Mouse (Mus musculus): ENCODE results near the gene Rtn4rl1. TPM values are rescaled to one million over a fixed set of nuclear protein-coding genes. Genes with fewer than 3 reads are reported as not detected.
"Not testable (repeated sequence)": the region's sequence is repeated elsewhere in the genome, so short reads cannot be mapped to it uniquely, and the experiment has no call there.

Rtn4rl1 gene
- polyA plus RNA-seq, 1 experiment from 2014 or later = 10.2 TPM

DNA sequence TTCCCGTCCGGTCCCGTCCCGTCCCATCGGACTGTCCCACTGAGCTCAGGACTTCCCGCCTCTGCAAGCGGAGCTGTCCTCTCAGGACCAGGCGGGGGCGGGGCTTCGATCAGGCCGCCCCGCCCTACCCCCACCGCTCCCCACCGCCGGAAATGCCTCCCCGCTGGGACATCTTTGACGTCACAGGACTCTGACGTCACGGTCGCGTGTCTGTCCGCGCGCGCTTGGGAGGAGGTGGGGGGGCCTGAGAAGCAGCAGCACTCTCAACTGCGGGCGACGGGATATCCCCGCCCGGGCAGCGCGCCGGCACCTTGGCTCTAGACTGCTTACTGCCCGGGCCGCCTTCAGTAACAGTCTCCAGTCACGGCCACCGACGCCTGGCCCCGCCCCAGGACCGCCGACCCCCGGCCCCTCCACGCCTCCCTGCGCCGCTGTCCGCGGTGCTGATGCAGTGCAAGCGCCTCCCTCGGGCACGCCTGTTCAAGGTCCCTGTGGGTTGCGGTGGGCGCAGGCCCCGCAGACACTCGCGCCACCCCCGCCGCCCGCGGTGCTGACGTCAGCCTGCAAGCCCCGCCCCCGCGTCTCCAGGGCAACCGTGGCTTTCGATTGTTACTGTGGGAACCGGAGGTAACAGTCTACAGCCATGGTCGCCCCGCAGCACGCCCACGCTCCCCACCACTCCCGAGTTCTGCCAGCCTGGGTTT, 20.3 kb upstream of the Rtn4rl1 start:
- under 1% methylated on average over 70 of the region's 71 CpGs for WGBS
- H3K4me2 ChIP-seq = peak overlapping the region; percentile 82
- no peaks in the 10 kb centered on the region for H3K9me3 ChIP-seq
- ATAC-seq (ENCODE audit: extremely low read depth, insufficient number of reproducible peaks, low FRiP score, low TSS enrichment) = peak; percentile 64; the same call in 1 of the 2 replicates
- peak overlapping the region; percentile 79 for H3K4me3 ChIP-seq
- peaks cover 72% of the 10 kb centered on the region for H3K27me3 ChIP-seq (replicated peaks)
- peaks cover 63% of the 10 kb centered on the region for H3K4me1 ChIP-seq
- no peak overlapping the region for H3K27ac ChIP-seq (replicated peaks)
- H3K36me3 ChIP-seq = peaks cover 19% of the 10 kb centered on the region
- peak overlapping the region; percentile 34 for H3K9ac ChIP-seq

DNA sequence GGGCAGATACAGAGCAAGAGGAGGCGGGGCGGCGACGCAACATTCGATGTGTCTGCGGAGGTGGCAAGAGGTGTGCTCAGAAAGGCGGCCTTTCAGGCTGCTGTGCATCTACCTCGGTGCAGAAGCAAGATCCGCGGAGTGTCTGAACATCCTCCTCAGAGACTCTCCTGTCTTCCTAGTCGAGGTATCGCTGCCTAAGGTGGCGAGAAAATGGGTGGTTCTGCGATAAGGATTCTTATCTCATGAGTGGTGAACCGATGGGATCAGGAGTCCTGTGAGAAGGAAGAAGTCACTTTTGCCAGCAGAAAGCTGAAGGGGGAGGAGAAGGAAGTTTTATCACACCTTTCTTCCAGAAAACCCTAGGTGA, 19.8 kb upstream of the Rtn4rl1 start:
- WGBS = 2% methylated on average over 15 of the region's 15 CpGs
- H3K27me3 ChIP-seq (replicated peaks) = peaks cover 66% of the 10 kb centered on the region
- peak overlapping the region; percentile 34; the same call in 1 of the 2 replicates for H3K9ac ChIP-seq
- peak overlapping the region; percentile 79 for H3K4me3 ChIP-seq
- H3K4me1 ChIP-seq = peaks cover 58% of the 10 kb centered on the region
- H3K27ac ChIP-seq (replicated peaks) = no peak overlapping the region
- peak overlapping the region; percentile 82 for H3K4me2 ChIP-seq
- no peak for ATAC-seq (ENCODE audit: extremely low read depth, insufficient number of reproducible peaks, low FRiP score, low TSS enrichment)
- peaks cover 19% of the 10 kb centered on the region for H3K36me3 ChIP-seq
- H3K9me3 ChIP-seq = no peaks in the 10 kb centered on the region

DNA sequence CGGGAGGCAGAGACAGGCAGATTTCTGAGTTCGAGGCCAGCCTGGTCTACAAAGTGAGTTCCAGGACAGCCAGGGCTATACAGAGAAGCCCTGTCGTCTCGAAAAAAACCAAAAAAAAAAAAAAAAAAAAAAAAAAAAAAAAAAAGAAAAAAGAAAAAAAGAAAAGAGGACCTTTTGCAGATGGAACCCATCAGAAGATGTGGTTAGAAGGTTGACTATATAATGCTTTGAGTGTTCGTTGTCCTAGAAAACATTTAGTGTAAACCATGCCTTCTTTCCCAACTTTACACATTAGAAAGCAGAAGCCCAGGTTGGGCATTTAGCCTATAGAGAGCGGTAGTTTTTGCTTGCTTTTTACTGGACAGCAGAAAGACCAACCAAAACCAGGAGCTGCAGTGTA, 19.0 kb upstream of the Rtn4rl1 start:
- H3K9me3 ChIP-seq; H3K9ac ChIP-seq; H3K27ac ChIP-seq (replicated peaks); H3K4me2 ChIP-seq; H3K4me3 ChIP-seq; ATAC-seq (ENCODE audit: extremely low read depth, insufficient number of reproducible peaks, low FRiP score, low TSS enrichment): not testable (repeated sequence)
- 73% methylated on average over 6 of the region's 6 CpGs for WGBS
- peaks cover 19% of the 10 kb centered on the region for H3K36me3 ChIP-seq
- H3K4me1 ChIP-seq = peaks cover 58% of the 10 kb centered on the region
- H3K27me3 ChIP-seq (replicated peaks) = peaks cover 58% of the 10 kb centered on the region

DNA sequence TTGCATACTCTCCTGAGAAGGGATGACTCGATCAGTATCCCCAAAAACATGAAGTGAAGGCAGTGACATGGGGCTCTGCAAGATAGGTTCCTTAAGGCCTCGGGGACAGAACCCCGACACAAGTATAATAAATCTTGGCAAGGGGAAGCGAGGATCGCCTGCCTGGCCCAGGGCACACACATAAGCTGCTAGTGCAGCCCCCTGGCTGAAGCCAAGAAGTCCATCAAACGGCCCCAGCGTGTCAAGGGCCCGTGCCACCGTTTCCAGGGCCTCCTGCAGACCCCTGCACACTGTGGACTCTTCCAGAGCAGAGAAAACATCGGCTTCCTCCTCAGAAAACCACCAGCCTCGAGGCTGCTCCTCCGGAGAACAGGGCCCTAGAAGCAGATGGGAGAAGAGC, 15.6 kb upstream of the Rtn4rl1 start:
- no peak for ATAC-seq (ENCODE audit: extremely low read depth, insufficient number of reproducible peaks, low FRiP score, low TSS enrichment)
- peak overlapping the region; percentile 78; the same call in 1 of the 2 replicates for H3K27ac ChIP-seq (replicated peaks)
- H3K27me3 ChIP-seq (replicated peaks) = peaks cover 24% of the 10 kb centered on the region
- peak overlapping the region; percentile 74 for H3K4me3 ChIP-seq
- H3K4me1 ChIP-seq = peaks cover 29% of the 10 kb centered on the region
- peak overlapping the region; percentile 82 for H3K4me2 ChIP-seq
- WGBS = 49% methylated on average over 12 of the region's 12 CpGs
- H3K9ac ChIP-seq = peak overlapping the region; percentile 87
- H3K9me3 ChIP-seq = no peaks in the 10 kb centered on the region
- H3K36me3 ChIP-seq = peaks cover 49% of the 10 kb centered on the region

DNA sequence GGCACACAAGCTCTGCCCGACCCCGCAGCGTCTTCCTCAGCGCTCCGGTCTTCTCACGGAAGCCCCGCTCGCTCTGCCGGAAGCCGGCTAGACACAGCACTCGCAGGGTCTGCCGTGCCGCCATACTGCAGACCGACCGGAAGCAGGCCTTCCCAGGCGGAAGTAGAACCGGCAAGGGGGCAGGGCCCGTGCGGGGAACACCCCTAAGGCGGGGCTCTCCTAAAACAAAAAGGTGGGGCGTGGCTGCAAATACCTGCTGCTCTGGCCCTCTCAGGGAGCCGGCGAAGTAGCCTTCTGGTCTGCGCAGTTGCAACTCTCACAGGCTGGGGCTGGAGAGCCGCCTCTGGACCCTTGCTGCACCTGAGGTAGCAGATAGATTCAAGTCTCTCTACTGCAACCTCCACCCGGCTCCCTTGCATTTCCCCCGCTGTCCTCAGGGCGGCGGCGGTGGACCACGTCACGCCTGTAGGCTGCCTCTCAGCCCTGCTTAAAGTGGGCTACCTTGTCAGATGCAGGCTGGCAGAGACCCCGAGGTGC, 14.8 kb upstream of the Rtn4rl1 start, which contains the start of gene Ovca2:
TSS of gene Ovca2 (minus strand) at position 164 of the 537 bp plus-strand sequence.
- H3K36me3 ChIP-seq = peaks cover 56% of the 10 kb centered on the region
- WGBS = under 1% methylated on average over 33 of the region's 33 CpGs
- H3K4me3 ChIP-seq = peak within 1 kb of the TSS; percentile 74
- peak; percentile 80 for ATAC-seq (ENCODE audit: extremely low read depth, insufficient number of reproducible peaks, low FRiP score, low TSS enrichment)
- peak within 1 kb of the TSS; percentile 82 for H3K4me2 ChIP-seq
- peaks cover 17% of the 10 kb centered on the region for H3K27me3 ChIP-seq (replicated peaks)
- peak within 1 kb of the TSS; percentile 87 for H3K9ac ChIP-seq
- H3K9me3 ChIP-seq = no peaks in the 10 kb centered on the region
- H3K27ac ChIP-seq (replicated peaks) = peak within 1 kb of the TSS; percentile 78
- peaks cover 23% of the 10 kb centered on the region for H3K4me1 ChIP-seq

DNA sequence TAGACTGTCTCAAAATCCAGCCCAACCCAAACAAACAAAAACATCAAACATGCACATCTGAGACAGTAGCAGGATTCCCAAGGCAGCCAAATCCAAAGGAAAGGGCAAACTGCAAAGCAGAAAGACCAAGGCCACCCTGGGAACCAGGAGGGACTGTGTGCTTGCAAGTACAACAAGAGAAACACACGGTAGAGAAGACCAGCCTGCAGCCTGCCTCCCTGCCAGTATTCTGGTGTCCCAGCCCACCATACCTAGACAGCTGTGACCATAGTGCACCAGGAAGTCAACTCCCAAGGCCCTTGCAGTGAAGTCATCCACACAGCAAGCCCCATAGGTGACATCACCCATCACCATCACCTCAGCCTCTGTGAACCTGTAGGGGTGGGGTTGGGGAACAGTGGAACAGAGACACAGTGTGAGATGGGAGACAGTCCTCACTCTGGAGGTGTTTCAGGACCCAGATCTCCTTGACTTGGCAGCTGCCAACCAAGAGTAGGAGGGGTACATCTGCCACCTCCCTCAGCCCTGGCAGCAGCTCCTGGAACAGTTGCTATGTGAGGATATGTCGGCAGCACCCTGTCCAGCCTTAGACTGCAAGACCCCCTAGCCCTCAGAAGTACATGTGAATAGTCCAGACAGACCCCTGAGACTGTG, 9.5 kb upstream of the Rtn4rl1 start:
- Histone ChIP-seq H3K36me3 (peaks cover 58% of the 10 kb centered on the region), H3K9me3 (no peaks in the 10 kb centered on the region), H3K27me3 (replicated peaks) (no peaks in the 10 kb centered on the region), H3K4me2 (no peak overlapping the region), H3K4me1 (peaks cover 14% of the 10 kb centered on the region), H3K27ac (replicated peaks) (no peak overlapping the region), H3K4me3 (no peak overlapping the region), H3K9ac (no peak overlapping the region)
- ATAC-seq (ENCODE audit: extremely low read depth, insufficient number of reproducible peaks, low FRiP score, low TSS enrichment) = no peak
- WGBS = 78% methylated on average over 2 of the region's 2 CpGs

DNA sequence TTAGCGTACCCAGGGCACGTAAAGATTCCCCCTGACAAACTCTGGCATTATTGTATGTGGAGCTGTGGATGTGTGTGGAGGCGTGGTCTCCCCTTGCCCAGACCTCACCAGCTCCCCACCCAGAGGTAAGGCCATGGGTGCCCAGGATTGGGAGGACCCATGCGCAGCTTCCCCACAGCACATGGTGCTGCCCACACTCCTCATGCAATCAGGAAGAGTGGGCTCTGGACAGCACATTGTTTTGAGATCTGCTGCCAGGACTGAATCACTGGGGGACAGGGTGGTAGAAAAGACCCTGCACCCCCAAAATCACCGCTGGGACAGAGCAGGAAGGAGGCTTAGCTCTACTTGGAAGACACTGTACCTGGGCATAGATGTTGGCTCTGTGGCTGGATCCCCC, 9.0 kb upstream of the Rtn4rl1 start:
- Histone ChIP-seq H3K9me3 (no peaks in the 10 kb centered on the region), H3K36me3 (peaks cover 58% of the 10 kb centered on the region), H3K9ac (no peak overlapping the region), H3K4me2 (no peak overlapping the region), H3K4me1 (peaks cover 14% of the 10 kb centered on the region), H3K27ac (replicated peaks) (no peak overlapping the region), H3K27me3 (replicated peaks) (no peaks in the 10 kb centered on the region), H3K4me3 (no peak overlapping the region)
- WGBS = 89% methylated on average over 5 of the region's 5 CpGs
- no peak for ATAC-seq (ENCODE audit: extremely low read depth, insufficient number of reproducible peaks, low FRiP score, low TSS enrichment)

DNA sequence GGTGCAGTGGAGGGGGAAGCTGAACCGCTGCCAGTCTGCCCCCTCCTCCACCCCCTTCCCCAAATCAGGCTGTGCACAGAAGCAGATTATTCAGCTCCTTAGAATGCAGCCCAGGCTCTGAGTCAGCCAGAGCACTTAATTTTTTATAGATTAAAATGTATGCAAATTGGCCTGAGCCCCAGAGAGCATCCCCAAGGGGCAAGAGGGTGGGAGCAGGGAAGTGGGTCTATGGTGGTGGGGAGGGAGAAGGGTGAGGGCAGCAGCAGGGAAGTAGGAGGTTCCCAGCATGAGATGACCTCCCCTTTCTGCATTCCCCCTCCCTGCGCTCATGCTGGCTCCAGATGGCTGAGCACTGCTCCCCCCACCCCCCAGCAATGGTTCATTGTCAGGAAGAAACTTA, 8.6 kb upstream of the Rtn4rl1 start:
- H3K9ac ChIP-seq = no peak overlapping the region
- no peak for ATAC-seq (ENCODE audit: extremely low read depth, insufficient number of reproducible peaks, low FRiP score, low TSS enrichment)
- 67% methylated on average over 2 of the region's 2 CpGs for WGBS
- H3K9me3 ChIP-seq = no peaks in the 10 kb centered on the region
- no peaks in the 10 kb centered on the region for H3K27me3 ChIP-seq (replicated peaks)
- no peak overlapping the region for H3K27ac ChIP-seq (replicated peaks)
- no peak overlapping the region for H3K4me3 ChIP-seq
- peaks cover 14% of the 10 kb centered on the region for H3K4me1 ChIP-seq
- H3K4me2 ChIP-seq = no peak overlapping the region
- H3K36me3 ChIP-seq = peaks cover 58% of the 10 kb centered on the region

DNA sequence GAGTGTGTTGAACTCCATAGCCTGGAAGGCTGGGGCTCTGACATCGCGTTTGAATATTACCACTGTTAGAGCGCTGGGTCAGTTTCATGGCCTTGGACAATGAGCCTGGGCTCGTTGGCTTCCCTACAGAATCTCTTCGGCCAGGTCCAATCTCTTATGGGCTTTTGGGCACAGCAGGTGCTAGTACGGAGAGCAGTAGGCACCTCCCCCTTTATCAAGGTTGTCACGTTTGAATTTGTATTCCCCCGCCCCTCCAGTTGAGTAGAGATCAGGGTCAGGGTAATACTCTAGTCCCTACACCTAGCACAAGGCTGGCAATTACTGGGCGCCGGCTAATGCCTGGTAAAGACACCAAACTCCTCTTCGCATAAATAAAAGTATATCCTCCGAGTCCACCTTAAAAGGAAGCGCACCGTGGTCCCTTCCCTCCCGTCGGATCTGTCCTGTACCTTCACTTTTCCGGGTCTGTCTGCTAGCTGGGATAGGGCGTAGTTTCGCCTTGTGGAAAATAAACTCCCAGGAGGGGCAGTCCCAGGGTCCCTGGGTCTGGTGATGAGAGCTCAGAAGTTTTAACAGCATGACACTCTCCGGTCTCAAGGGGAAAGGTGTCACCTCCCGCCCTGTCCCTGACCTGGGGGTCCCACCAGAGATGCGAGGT, 3.7 kb upstream of the Rtn4rl1 start:
- H3K9ac ChIP-seq = peak overlapping the region; percentile 89
- peak overlapping the region; percentile 95 for H3K4me3 ChIP-seq
- peaks cover 57% of the 10 kb centered on the region for H3K4me1 ChIP-seq
- under 1% methylated on average over 22 of the region's 22 CpGs for WGBS
- H3K4me2 ChIP-seq = peak overlapping the region; percentile 98
- no peaks in the 10 kb centered on the region for H3K9me3 ChIP-seq
- peak overlapping the region; percentile 51 for H3K27ac ChIP-seq (replicated peaks)
- peaks cover 31% of the 10 kb centered on the region for H3K27me3 ChIP-seq (replicated peaks)
- ATAC-seq (ENCODE audit: extremely low read depth, insufficient number of reproducible peaks, low FRiP score, low TSS enrichment) = no peak
- peaks cover 11% of the 10 kb centered on the region; the same call in 1 of the 2 replicates for H3K36me3 ChIP-seq

DNA sequence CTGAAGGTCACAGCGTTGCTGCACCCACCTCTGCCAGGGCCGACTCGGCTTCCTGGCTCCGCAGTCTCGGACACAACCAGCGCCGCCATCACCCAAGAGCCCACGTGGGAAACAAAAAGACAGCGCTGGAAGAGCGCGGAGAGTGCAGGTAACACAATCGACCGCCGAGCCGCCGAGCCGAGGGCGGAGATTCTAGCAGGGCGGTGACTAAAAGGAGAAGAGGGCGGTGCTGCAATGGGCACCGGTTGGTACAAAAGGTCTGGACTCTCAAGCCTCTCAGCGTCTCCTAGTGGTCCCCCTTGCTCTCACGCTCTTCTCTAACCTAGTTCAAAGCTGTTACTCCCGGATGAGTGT, 3.2 kb upstream of the Rtn4rl1 start:
- Histone ChIP-seq H3K4me1 (peaks cover 62% of the 10 kb centered on the region), H3K9ac (peak overlapping the region; percentile 89), H3K36me3 (peaks cover 8% of the 10 kb centered on the region; the same call in 1 of the 2 replicates), H3K27me3 (replicated peaks) (peaks cover 36% of the 10 kb centered on the region), H3K9me3 (no peaks in the 10 kb centered on the region), H3K27ac (replicated peaks) (peak overlapping the region; percentile 64), H3K4me3 (peak overlapping the region; percentile 95), H3K4me2 (peak overlapping the region; percentile 98)
- peak; percentile 35; the same call in 1 of the 2 replicates for ATAC-seq (ENCODE audit: extremely low read depth, insufficient number of reproducible peaks, low FRiP score, low TSS enrichment)
- under 1% methylated on average over 24 of the region's 24 CpGs for WGBS

DNA sequence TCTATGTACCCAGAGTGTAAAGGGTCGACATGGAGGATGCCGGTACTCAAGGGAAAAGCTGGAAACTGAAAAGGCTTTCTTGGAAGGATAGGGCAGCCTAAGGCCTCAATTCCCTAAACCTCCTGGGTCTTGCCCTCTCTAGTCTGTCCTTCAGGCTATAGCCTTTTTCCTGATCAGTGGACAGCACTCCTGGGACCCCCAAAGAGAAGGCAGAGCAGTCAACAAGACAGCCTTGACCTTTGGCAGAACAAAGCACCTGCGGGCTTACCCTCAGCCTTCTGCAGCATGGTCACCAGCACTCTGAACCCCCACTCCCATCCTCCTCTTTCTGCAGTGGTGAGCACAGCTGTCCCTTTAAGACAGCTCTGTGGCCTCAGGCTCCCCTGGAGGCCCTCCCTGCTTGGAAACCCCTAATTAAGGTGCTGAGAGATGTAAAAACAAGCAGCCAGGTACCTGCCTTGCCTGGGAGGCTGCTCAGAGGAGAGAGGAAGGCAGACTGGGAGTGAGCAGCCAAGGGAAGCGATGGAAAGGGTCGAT, 2.6 kb upstream of the Rtn4rl1 start, which contains the start of gene Dph1:
TSS of gene Dph1 (minus strand) at position 337 of the 537 bp plus-strand sequence.
- 55% methylated on average over 5 of the region's 5 CpGs for WGBS
- H3K27ac ChIP-seq (replicated peaks) = peak within 1 kb of the TSS; percentile 64
- peaks cover 68% of the 10 kb centered on the region for H3K4me1 ChIP-seq
- ATAC-seq (ENCODE audit: extremely low read depth, insufficient number of reproducible peaks, low FRiP score, low TSS enrichment) = no peak
- peak within 1 kb of the TSS; percentile 95 for H3K4me3 ChIP-seq
- peak within 1 kb of the TSS; percentile 89 for H3K9ac ChIP-seq
- H3K9me3 ChIP-seq = no peaks in the 10 kb centered on the region
- peaks cover 1% of the 10 kb centered on the region; the same call in 1 of the 2 replicates for H3K36me3 ChIP-seq
- H3K4me2 ChIP-seq = peak within 1 kb of the TSS; percentile 98
- peaks cover 42% of the 10 kb centered on the region for H3K27me3 ChIP-seq (replicated peaks)

Measured in heart, embryonic 13.5 days (tissue).